Mouse (Mus musculus): ENCODE measurements around the gene Upf2. TPM values are rescaled to one million over a fixed set of nuclear protein-coding genes. Genes with fewer than 3 reads are reported as not detected.
A peak's percentile ranks its signal among the peaks of the same experiment; 100 is the strongest.
"Not testable (repeated sequence)": the region's sequence is repeated elsewhere in the genome, so short reads cannot be mapped to it uniquely, and the experiment has no call there.

Gene Upf2
- polyA plus RNA-seq, 1 experiment from 2014 or later: 7.3 TPM

GRCm38 (mm10) chr2:5943071-5943470, 8.2 kb upstream of the Upf2 start:
- Histone ChIP-seq H3K27me3 (ENCODE audit: insufficient read depth, low read length) (no peaks in the 10 kb centered on the region), H3K4me1 (replicated peaks; ENCODE audit: insufficient read depth, low read length) (no peaks in the 10 kb centered on the region), H3K36me3 (ENCODE audit: insufficient read depth, low read length) (no peaks in the 10 kb centered on the region), H3K4me3 (replicated peaks; ENCODE audit: low read depth, low read length) (peak overlapping the region; percentile 62), H3K9me3 (replicated peaks; ENCODE audit: low read length) (no peaks in the 10 kb centered on the region), H3K27ac (no peak overlapping the region), H3K4me2 (ENCODE audit: low read length) (peak overlapping the region; percentile 86), H3K9ac (ENCODE audit: low read depth, low read length) (peak overlapping the region; percentile 69; the same call in 1 of the 2 replicates)
- DNase-seq (ENCODE audit: low spot score): no peak
- no peak for TF ChIP-seq CTCF (IDR thresholded peaks at IDR 0.05; ENCODE audit: low read depth)
- ATAC-seq (replicated peaks; ENCODE audit: low FRiP score, low read depth): no peak
- WGBS: 48% methylated on average over 4 of the region's 4 CpGs

- Histone ChIP-seq H3K4me2 (ENCODE audit: low read length) (no peak overlapping the region), H3K9me3 (replicated peaks; ENCODE audit: low read length) (no peaks in the 10 kb centered on the region), H3K27ac (no peak overlapping the region), H3K4me3 (replicated peaks; ENCODE audit: low read depth, low read length) (no peak overlapping the region), H3K27me3 (ENCODE audit: insufficient read depth, low read length) (no peaks in the 10 kb centered on the region), H3K9ac (ENCODE audit: low read depth, low read length) (no peak overlapping the region), H3K36me3 (ENCODE audit: insufficient read depth, low read length) (no peaks in the 10 kb centered on the region), H3K4me1 (replicated peaks; ENCODE audit: insufficient read depth, low read length) (0 out of 2 replicates have a peak, but pooled peaks cover 3% of the 10 kb centered on the region)
- 85% methylated on average over 1 of the region's 1 CpGs for WGBS
- no peak for TF ChIP-seq CTCF (IDR thresholded peaks at IDR 0.05; ENCODE audit: low read depth)
- DNase-seq (ENCODE audit: low spot score) (no peak), ATAC-seq (replicated peaks; ENCODE audit: low FRiP score, low read depth) (no peak)
Observed at GRCm38 (mm10) chr2:5945629-5946028, 5.6 kb upstream of the Upf2 start.

GRCm38 (mm10) chr2:5946876-5947275, 4.4 kb upstream of the Upf2 start:
- H3K4me3 ChIP-seq (replicated peaks; ENCODE audit: low read depth, low read length): no peak overlapping the region
- no peaks in the 10 kb centered on the region for H3K9me3 ChIP-seq (replicated peaks; ENCODE audit: low read length)
- H3K27me3 ChIP-seq (ENCODE audit: insufficient read depth, low read length): no peaks in the 10 kb centered on the region
- no peak overlapping the region for H3K4me2 ChIP-seq (ENCODE audit: low read length)
- ATAC-seq (replicated peaks; ENCODE audit: low FRiP score, low read depth) (no peak), DNase-seq (ENCODE audit: low spot score) (no peak)
- TF ChIP-seq CTCF (IDR thresholded peaks at IDR 0.05; ENCODE audit: low read depth): no peak
- H3K4me1 ChIP-seq (replicated peaks; ENCODE audit: insufficient read depth, low read length): 0 out of 2 replicates have a peak, but pooled peaks cover 3% of the 10 kb centered on the region
- no peaks in the 10 kb centered on the region for H3K36me3 ChIP-seq (ENCODE audit: insufficient read depth, low read length)
- no peak overlapping the region for H3K9ac ChIP-seq (ENCODE audit: low read depth, low read length)
- WGBS: 80% methylated on average over 3 of the region's 3 CpGs
- no peak overlapping the region for H3K27ac ChIP-seq

- Histone ChIP-seq H3K9ac (ENCODE audit: low read depth, low read length) (no peak overlapping the region), H3K4me1 (replicated peaks; ENCODE audit: insufficient read depth, low read length) (peaks cover 3% of the 10 kb centered on the region; the same call in 1 of the 2 replicates), H3K36me3 (ENCODE audit: insufficient read depth, low read length) (no peaks in the 10 kb centered on the region), H3K27ac (no peak overlapping the region), H3K4me2 (ENCODE audit: low read length) (no peak overlapping the region), H3K27me3 (ENCODE audit: insufficient read depth, low read length) (no peaks in the 10 kb centered on the region), H3K4me3 (replicated peaks; ENCODE audit: low read depth, low read length) (no peak overlapping the region), H3K9me3 (replicated peaks; ENCODE audit: low read length) (no peaks in the 10 kb centered on the region)
- DNase-seq (ENCODE audit: low spot score): no peak
- no peak for ATAC-seq (replicated peaks; ENCODE audit: low FRiP score, low read depth)
- WGBS: 79% methylated on average over 2 of the region's 2 CpGs
- no peak for TF ChIP-seq CTCF (IDR thresholded peaks at IDR 0.05; ENCODE audit: low read depth)
Observed at GRCm38 (mm10) chr2:5948964-5949363, 2.3 kb upstream of the Upf2 start.

- H3K9ac ChIP-seq (ENCODE audit: low read depth, low read length); ATAC-seq (replicated peaks; ENCODE audit: low FRiP score, low read depth); H3K4me1 ChIP-seq (replicated peaks; ENCODE audit: insufficient read depth, low read length); DNase-seq (ENCODE audit: low spot score); H3K27me3 ChIP-seq (ENCODE audit: insufficient read depth, low read length); H3K9me3 ChIP-seq (replicated peaks; ENCODE audit: low read length); H3K36me3 ChIP-seq (ENCODE audit: insufficient read depth, low read length): not testable (repeated sequence)
- peak overlapping the region; percentile 98 for H3K4me3 ChIP-seq (replicated peaks; ENCODE audit: low read depth, low read length)
- peak overlapping the region; percentile 96 for H3K27ac ChIP-seq
- peak overlapping the region; percentile 90 for H3K4me2 ChIP-seq (ENCODE audit: low read length)
- 97% methylated on average over 9 of the region's 9 CpGs for WGBS
Observed at GRCm38 (mm10) chr2:5949821-5950220, 1.4 kb upstream of the Upf2 start.

- peak; percentile 33 for DNase-seq (ENCODE audit: low spot score)
- no peak for TF ChIP-seq CTCF (IDR thresholded peaks at IDR 0.05; ENCODE audit: low read depth)
- Histone ChIP-seq H3K27ac (peak overlapping the region; percentile 96), H3K4me2 (ENCODE audit: low read length) (peak overlapping the region; percentile 90), H3K9ac (ENCODE audit: low read depth, low read length) (peak overlapping the region; percentile 96), H3K36me3 (ENCODE audit: insufficient read depth, low read length) (no peaks in the 10 kb centered on the region), H3K4me3 (replicated peaks; ENCODE audit: low read depth, low read length) (peak overlapping the region; percentile 98), H3K9me3 (replicated peaks; ENCODE audit: low read length) (no peaks in the 10 kb centered on the region), H3K4me1 (replicated peaks; ENCODE audit: insufficient read depth, low read length) (peaks cover 3% of the 10 kb centered on the region; the same call in 1 of the 2 replicates), H3K27me3 (ENCODE audit: insufficient read depth, low read length) (no peaks in the 10 kb centered on the region)
- WGBS: 4% methylated on average over 6 of the region's 6 CpGs
- ATAC-seq (replicated peaks; ENCODE audit: low FRiP score, low read depth): no peak
Observed at GRCm38 (mm10) chr2:5950305-5950704, 964 bp upstream of the Upf2 start.

GRCm38 (mm10) chr2:5951621-5952211, 447 bp downstream of the Upf2 start:
- Histone ChIP-seq H3K27ac (peak overlapping the region; percentile 96), H3K36me3 (ENCODE audit: insufficient read depth, low read length) (no peaks in the 10 kb centered on the region), H3K27me3 (ENCODE audit: insufficient read depth, low read length) (no peaks in the 10 kb centered on the region), H3K4me1 (replicated peaks; ENCODE audit: insufficient read depth, low read length) (peaks cover 3% of the 10 kb centered on the region; the same call in 1 of the 2 replicates), H3K4me2 (ENCODE audit: low read length) (peak overlapping the region; percentile 90), H3K9ac (ENCODE audit: low read depth, low read length) (peak overlapping the region; percentile 96), H3K9me3 (replicated peaks; ENCODE audit: low read length) (no peaks in the 10 kb centered on the region), H3K4me3 (replicated peaks; ENCODE audit: low read depth, low read length) (peak overlapping the region; percentile 98)
- under 1% methylated on average over 45 of the region's 46 CpGs for WGBS
- TF ChIP-seq CTCF (IDR thresholded peaks at IDR 0.05; ENCODE audit: low read depth): no peak
- ATAC-seq (replicated peaks; ENCODE audit: low FRiP score, low read depth): peak; percentile 69
- peak; percentile 79 for DNase-seq (ENCODE audit: low spot score)

Measured in kidney, postnatal 0 days (tissue).